Mouse (Mus musculus) urinary bladder, postnatal 14 days (tissue): ENCODE measurements at regions not wholly inside any gene's neighbourhood (a gene's known extent, or its start where the extent isn't known, plus 50 kb on each side); places are given as distances from the start of the nearest gene placed in this dataset.
A peak's percentile ranks its signal among the peaks of the same experiment; 100 is the strongest.

ENCODE experiments used
- DNase-seq: peaks from one replicate; pipeline ENCODE4 v3.0.0; 2021; ENCODE audit warnings: low spot score

- no peak for DNase-seq
These were observed 246.9 kb upstream of the Fggy start for GRCm38 (mm10) chr4:95310410-95310809.

DNA sequence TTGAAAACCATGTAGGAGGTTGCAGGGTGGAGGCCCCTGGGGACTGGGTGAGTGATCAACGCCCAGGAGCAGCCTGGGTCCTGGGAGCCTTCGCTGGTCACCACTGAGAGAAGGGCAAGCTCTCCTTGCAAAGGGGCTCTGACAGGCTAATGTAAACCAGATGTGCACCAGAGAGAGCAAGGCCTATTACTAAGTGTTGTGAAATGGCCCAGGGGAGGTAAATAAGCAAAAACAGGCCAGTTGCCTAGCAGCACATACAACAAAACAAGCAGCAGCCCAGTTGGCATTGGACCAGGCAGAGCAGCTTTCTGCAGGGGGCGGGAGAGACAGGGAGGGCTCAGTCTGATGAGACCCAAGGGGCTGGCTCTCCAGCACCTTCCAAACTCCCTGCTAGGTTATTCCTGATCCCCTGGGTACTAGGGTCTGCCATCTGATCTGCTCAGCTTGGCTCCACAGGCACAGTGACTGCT lies 239.5 kb upstream of the Fggy start:
- peak; percentile 75 for DNase-seq

DNA sequence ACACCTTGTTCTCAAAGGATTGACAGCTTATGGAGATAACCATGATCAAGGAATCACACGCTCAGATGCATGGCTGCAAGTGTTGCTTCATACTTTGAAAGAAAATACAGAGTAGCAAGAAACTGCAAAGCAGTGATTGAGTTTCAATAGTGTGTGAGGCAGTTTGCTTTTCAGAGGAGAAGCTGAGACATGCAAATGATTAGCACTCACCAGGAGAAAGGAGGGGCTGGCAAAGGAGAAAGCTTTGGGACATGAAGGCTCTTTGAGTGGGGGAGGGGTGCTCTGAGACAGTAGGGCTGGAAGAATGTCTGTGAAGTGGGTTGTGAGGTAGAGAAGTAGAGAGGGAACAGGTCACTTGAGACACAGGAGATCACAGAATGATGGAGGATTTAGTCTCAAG lies 238.7 kb upstream of the Fggy start:
- no peak for DNase-seq

GRCm38 (mm10) chr4:95319036-95319435 lies 238.3 kb upstream of the Fggy start:
- peak; percentile 25 for DNase-seq

DNA sequence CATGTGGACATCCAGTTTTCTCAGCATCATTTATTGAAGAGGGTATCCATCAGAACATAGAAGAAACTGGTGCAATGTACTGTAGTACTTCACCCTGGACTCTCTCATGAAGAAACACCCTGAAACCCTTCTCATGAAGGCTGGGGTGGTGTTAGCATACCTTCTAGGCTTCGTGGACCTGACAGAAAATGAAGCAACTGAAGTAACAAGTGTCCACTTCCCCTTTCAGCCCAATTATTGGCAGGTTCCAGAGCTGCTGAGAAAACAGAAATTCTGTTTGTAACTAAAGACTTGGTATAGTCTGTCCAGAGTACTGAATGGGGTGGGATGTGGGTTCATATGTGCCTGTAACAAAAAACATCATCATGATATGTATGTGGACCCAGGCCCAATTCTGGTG lies 231.4 kb upstream of the Fggy start:
- no peak for DNase-seq

DNA sequence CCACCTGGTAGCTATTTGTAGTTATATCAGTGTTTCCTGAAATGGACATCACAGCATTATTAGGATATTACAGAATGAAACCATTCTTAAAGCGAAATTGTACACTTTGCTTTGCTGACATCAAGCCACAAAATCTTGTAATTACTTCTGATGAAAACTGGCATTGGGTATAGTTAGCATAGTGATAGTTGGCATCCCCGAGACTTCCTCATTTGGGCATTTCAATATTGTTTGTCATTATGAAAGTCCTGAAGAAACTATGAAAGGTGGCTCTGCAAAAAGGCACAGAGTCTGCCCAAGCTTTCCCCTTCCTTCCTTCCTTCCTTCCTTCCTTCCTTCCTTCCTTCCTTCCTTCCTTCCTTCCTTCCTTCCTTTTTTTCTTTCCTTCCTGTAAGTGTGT lies 217.5 kb upstream of the Fggy start:
- DNase-seq, result no peak

DNA sequence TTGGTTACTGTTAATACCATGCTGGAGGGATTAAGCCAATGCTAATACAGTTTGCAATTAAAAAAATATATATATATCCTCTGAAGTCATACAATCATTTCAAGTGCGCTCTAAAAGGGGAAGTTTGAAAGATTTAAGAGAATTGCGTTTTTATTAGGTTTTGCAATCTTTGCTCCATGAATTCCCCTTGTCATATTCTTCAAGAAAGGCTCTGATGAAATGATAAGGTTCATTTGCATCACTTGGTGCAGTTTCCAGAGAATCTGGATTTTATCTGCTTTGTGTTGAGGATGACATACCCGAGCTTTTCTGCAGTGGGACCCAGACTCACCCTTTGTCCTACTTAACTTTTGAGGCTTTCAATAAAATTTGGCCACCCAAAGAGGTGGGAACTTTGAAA lies 216.4 kb upstream of the Fggy start:
- DNase-seq, result no peak

DNA sequence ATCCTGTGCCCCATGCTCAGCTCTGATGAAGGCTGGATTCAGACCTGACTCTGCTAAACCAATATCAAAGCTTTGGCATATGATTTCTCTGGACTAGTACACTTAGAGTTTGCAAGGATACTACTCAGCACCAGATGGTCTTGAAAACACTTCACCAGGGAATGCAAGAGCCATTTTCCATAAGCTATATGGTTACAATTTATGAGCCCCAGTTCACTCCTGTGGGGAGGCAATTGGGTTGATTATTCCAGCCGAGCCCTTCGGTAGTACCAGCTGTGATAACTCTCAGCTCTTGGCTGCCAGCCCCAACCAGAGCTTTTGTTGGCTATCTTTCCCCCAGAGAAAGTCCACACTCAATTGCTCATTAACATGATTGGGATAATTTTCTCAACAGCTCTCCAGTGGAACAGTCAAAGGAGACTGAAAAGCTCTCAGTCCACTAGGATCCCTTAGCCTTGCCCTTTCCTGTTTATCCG lies 210.5 kb upstream of the Fggy start:
- DNase-seq, result peak; percentile 22

DNA sequence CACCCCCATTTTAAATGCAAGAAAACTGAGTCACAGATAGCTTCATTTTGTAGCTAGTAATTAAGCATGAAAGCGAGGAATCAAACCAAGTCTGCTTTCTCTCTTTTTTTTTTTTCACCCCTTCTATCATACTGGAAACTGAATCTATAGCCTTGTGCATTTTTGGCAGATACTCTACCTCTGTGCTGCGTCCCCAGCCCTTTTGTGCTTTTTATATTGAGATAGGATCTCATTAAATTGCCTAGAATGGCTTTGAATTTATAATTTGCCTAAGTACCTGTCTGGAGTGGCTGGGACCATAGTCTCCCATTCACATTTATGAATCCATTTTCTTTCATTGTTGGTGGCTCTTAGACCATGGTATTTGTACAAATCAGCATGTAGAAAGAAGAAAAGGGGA lies 209.9 kb upstream of the Fggy start:
- DNase-seq, result no peak

DNA sequence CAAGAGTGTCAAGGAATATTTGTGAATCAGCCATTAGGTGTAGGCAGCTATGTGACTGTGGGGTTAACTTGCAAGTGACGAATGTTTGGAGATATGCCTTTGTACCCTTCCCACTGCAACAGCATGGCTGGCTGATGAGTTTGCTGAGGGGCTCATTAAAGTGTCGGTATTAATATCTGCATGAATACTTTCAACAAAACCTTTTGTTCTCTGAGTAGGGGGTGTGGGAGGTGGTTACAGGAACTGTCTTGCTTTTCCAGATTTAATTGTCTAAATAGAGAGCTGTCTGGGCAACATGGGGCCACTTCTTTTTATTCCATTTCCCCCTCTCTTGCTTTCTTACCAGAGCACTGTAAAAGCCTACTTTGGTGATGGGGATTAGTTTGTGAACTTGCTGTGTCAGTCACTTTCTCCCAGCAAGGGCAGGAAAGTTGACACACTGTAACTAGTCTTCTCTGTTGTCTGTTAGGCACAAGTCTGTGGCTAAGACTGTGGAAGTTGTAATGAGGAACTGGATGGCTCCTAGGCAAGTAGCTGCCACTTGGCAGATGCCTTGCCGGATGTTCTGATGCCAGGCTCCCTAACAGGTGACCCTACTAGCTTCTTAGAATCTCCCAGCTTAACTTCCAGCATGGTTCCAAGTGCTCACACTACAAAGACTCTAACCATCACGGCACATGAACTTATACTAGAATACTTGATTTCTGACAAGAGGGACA lies 208.7 kb upstream of the Fggy start:
- DNase-seq, result no peak

- peak; percentile 19 for DNase-seq
These were observed 203.4 kb upstream of the Fggy start for GRCm38 (mm10) chr4:95353894-95354319.

DNA sequence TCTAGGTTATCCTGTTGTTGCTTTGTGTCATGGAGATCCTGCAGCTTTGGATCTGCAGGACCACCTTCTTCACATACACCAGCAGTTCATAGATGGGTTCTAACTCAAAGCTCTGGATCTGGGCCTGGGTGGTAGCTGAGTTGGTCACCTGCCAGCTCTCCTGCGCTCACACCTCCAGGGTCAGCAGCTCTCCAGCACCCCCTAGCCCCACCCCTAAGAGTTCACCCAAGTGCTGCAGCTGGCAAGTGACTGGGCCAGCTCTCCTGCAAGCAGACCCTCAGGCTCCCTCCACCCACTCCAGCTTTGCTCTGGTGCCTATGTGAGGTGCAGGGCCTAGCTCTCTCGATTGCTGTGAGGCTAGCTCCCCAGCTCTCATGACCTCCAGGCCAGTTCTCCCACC lies 198.6 kb upstream of the Fggy start:
- DNase-seq, result no peak

- no peak for DNase-seq
These were observed 196.9 kb upstream of the Fggy start for GRCm38 (mm10) chr4:95360336-95360967.

GRCm38 (mm10) chr4:95364376-95365082 lies 192.8 kb upstream of the Fggy start:
- no peak for DNase-seq

GRCm38 (mm10) chr4:95376386-95376785 lies 180.9 kb upstream of the Fggy start:
- DNase-seq, result no peak

DNA sequence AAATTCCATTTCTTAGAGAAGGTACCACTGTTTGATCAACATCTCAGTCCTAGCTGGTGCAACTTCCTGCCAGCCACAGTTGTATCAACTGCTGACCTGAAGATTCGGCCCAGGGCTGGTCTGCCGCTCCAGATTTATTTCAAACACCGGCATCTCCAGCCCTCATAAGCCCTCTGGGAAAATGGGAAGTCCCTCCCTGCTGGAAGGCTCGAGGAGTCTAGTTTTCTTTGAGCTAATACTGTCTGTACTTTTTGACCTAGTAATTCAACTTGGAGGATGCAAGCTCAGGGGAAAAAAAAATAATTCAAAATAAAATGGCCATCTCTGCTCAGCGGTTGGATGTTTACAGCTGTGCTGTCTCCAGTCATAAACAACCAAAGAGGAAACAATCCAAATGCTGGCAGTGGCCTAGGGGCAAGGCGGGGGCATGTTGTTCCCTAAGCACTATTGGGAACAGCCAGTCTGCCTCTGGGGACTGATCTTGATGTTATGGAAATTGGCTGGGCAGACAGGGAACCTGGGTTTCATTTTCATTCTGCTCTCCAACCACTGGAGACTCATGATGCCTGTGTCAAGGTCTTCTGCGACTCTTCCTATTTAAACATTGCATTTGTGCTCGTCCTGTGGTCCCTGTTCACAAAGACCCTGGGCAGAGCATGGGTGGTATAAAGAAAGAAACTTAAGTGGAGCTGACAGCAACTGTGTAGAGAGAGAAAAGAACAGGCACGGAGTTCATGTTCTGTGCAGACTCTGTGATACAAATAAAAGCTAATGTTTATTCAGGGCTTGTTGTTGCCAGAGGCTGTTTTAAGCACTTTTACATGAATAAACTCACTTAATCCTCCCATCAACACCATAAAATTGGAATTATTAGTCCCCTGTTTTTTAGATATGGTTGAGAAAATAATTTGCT lies 179.8 kb upstream of the Fggy start:
- peak; percentile 47 for DNase-seq

- no peak for DNase-seq
These were observed 178.7 kb upstream of the Fggy start for GRCm38 (mm10) chr4:95378645-95379044.

GRCm38 (mm10) chr4:95383216-95383892 lies 174.0 kb upstream of the Fggy start:
- DNase-seq, result no peak

- no peak for DNase-seq
These were observed 171.8 kb upstream of the Fggy start for GRCm38 (mm10) chr4:95385552-95385951.

GRCm38 (mm10) chr4:95386021-95386420 lies 171.3 kb upstream of the Fggy start:
- no peak for DNase-seq

DNA sequence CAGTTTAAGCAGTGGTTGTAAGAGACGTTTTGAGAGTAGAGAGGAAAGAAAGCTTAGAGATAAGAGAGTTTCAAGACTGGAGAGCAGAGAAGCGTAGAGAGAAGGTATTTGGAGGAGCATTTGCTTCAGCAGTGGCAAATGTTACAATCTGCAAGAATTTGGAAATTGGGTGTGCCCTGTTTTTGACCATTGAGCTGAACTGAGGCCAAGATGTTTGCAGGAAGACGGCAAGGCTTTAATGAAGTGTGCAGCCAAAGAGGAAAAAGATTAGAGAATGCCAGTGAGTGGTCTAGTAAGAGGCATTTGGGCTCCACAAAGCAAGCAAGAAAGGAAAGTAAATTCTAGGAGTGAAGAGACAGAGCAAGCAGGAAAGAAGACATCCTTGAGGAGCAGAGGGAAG lies 168.8 kb upstream of the Fggy start:
- DNase-seq, result no peak
